Mouse (Mus musculus) limb, embryonic 13.5 days (tissue): ENCODE measurements around the gene Ahsg. TPM values are rescaled to one million over a fixed set of nuclear protein-coding genes. Genes with fewer than 3 reads are reported as not detected.

ENCODE experiments used
- ATAC-seq: fragments of 200-750 bp; cut with Nextera tagmentation; 2 replicates; pipeline ENCODE4 v1.8.0; 2017; ENCODE audit warnings: low read depth, moderate number of reproducible peaks, moderate TSS enrichment; ENCODE audit not compliant: low FRiP score
- H3K27ac ChIP-seq: fragments of 300-500 bp; sonication (generic); 2 replicates; pipeline ENCODE4 v1.5.1; 2015; ENCODE audit warnings: inconsistent platforms, mild to moderate bottlenecking, moderate library complexity
- H3K27me3 ChIP-seq: fragments of 300-500 bp; sonication (generic); 2 replicates; pipeline ENCODE4 v1.6.1; 2015; ENCODE audit warnings: mild to moderate bottlenecking, inconsistent platforms
- H3K36me3 ChIP-seq: fragments of 300-500 bp; sonication (generic); 2 replicates; pipeline ENCODE4 v1.6.1; 2015; ENCODE audit warnings: inconsistent platforms, mild to moderate bottlenecking, moderate library complexity
- H3K4me1 ChIP-seq: fragments of 300-500 bp; sonication (generic); 2 replicates; pipeline ENCODE4 v1.6.1; 2015; ENCODE audit warnings: inconsistent platforms
- H3K4me2 ChIP-seq: fragments of 300-500 bp; sonication (generic); replicated peaks from 2 replicates; pipeline ENCODE4 v1.6.1; 2015; ENCODE audit warnings: inconsistent platforms, mild to moderate bottlenecking, moderate library complexity
- H3K4me3 ChIP-seq: fragments of 300-500 bp; sonication (generic); 2 replicates; pipeline ENCODE4 v1.5.1; 2015; ENCODE audit warnings: moderate library complexity, mild to moderate bottlenecking, inconsistent platforms
- H3K9ac ChIP-seq: fragments of 300-500 bp; sonication (generic); 2 replicates; pipeline ENCODE4 v1.6.1; 2015; ENCODE audit warnings: mild to moderate bottlenecking, inconsistent platforms
- H3K9me3 ChIP-seq: fragments of 300-500 bp; sonication (generic); 2 replicates; pipeline ENCODE4 v1.6.1; 2016; ENCODE audit warnings: inconsistent platforms
- WGBS: fragments of 180-500 bp; shearing (Covaris S2); methylation state at CpG from one replicate; pipeline ENCODE4 v1.1.7; 2015; 5-methylcytosine and 5-hydroxymethylcytosine counted together
- polyA plus RNA-seq: library from polyadenylated mRNA; unstranded; fragments of >200 nt; fragmentation: Nextera tagmentation; extraction: Ambion mirVana; gene quantifications from 2 replicates; pipeline ENCODE4 v1.2.1, GENCODE M21; 2015

Ahsg gene
- polyA plus RNA-seq, 1 experiment from 2014 or later, result not detected

DNA sequence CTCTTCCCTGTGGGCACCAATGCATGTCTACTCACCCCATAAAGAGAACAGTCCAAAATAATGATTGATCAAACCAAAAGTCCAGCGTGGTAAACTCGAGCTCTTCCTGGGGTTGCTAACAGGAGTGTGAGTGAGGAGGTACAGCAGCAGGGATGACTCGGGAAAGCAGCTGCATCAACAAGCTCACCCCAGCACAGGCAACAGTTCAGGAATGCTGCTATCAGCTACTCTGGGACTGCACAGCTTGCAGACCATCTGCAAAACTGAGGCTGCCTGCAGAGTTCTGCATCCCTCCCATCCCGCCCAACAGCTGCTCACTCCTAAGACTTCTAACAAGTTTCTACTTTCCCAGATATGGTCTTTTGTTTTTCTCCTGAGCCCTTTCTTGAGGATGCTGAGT lies 17.7 kb upstream of the Ahsg start:
- H3K36me3 ChIP-seq, result peaks cover 53% of the 10 kb centered on the region
- H3K27ac ChIP-seq, result no peak overlapping the region
- H3K4me1 ChIP-seq, result no peaks in the 10 kb centered on the region
- H3K27me3 ChIP-seq, result no peaks in the 10 kb centered on the region
- no peaks in the 10 kb centered on the region for H3K9me3 ChIP-seq
- no peak overlapping the region for H3K4me2 ChIP-seq
- H3K9ac ChIP-seq, result no peak overlapping the region
- ATAC-seq, result no peak
- 78% methylated on average over 4 of the region's 4 CpGs for WGBS
- no peak overlapping the region for H3K4me3 ChIP-seq

DNA sequence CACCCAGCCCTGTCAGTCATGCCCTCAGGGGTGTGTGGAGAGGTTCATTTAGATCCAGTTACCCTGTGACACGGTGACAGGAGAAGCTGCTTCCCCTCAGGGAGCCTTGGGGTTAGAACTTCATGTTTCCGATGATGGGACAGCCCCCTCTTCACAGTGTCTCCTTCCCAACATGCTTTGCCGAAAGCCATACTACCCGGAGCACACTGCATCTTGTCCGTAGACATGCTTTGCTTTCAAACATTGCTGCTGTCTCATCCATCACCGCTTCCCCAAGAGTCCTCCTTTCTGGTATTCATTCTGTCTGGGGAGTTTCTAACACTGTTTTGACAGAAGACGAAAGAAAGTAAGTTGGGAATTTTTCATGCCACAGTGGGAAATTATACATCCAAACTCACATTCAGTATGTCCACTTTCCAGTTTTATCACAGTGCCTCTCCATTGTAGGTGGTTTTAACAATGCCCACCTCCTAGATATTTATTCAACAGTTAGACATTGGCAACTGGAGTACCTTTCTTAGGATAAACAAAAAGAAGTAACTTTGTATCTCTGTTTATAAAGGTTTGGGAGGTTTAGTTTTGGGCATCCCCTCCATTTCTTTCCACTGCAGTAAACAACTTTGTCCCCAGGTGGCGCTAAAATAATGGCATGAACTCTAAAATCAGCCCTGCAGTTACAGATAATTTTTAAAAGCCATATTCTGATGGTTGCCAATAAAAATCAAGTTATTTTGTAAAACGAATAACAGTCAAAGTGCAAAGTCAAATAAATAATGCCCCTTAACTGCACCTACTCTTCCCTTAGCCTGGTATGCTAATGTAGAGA lies 14.6 kb upstream of the Ahsg start:
- Histone ChIP-seq H3K9me3 (no peaks in the 10 kb centered on the region), H3K4me1 (peaks cover 11% of the 10 kb centered on the region), H3K36me3 (peaks cover 23% of the 10 kb centered on the region), H3K4me3 (no peak overlapping the region), H3K4me2 (no peak overlapping the region), H3K9ac (no peak overlapping the region), H3K27me3 (no peaks in the 10 kb centered on the region), H3K27ac (no peak overlapping the region)
- 49% methylated on average over 9 of the region's 9 CpGs for WGBS
- no peak for ATAC-seq

DNA sequence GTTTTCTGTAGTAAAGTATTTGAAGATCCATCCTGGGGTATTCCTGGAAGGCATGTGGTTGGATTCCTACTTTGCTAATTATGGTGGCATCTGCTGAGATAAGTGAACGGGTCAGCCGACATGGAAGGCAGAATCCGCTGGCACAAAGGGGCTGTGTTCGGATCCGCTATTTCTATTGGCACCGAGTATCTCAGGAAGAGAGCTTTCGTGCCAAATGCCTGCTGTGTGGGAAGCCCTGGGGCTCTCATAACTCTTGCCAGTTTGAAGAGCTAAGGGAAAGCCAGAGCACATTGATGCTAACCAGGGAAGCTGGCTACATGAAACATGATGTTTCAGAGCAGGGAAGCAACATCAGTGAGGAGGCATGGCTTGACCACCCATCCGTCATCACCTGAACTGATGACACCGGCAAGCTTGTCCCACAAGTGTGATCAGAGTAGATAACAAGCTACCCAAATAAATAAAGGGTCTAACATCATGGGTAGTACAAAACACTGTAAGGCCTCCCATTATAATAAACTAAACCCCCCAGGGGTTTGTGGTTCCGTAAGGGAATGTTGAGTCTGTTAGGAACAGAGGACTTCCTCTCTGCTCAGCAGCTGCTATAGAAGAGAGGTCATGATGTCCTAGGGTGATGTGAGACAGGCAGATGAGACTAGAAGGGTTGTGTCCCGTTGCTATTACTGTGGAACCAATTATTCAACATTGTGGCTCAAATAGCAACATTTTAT lies 13.3 kb upstream of the Ahsg start:
- 75% methylated on average over 11 of the region's 11 CpGs for WGBS

DNA sequence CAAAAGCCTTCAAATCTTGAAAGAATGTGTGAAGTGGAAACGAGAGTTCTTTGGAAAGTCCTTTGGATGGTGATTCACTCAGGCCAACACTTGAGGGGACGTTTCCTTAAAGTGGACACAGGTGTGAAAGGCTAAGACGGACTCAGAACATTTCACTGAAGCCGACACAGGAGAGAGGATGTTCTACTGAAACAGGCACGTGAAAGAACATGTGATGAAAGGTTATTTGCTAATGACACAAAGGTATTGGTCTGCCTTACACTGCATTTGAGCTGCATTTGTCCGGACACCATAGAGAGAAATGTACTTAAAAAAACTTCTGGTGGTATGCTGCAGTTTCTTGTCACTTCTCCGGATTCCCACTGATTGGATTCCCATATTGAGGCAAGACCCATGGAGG lies 12.4 kb upstream of the Ahsg start:
- ATAC-seq, result no peak
- no peaks in the 10 kb centered on the region; the same call in 1 of the 2 replicates for H3K36me3 ChIP-seq
- H3K9me3 ChIP-seq, result no peaks in the 10 kb centered on the region
- no peak overlapping the region for H3K27ac ChIP-seq
- no peaks in the 10 kb centered on the region for H3K27me3 ChIP-seq
- no peak overlapping the region for H3K4me2 ChIP-seq
- H3K4me1 ChIP-seq, result peaks cover 12% of the 10 kb centered on the region
- 74% methylated on average over 7 of the region's 7 CpGs for WGBS
- H3K9ac ChIP-seq, result no peak overlapping the region
- H3K4me3 ChIP-seq, result no peak overlapping the region

More for the DNA sequence above, 13.3 kb upstream of the Ahsg start:
- no peak for ATAC-seq
- no peak overlapping the region for H3K4me2 ChIP-seq
- no peak overlapping the region for H3K27ac ChIP-seq
- H3K4me1 ChIP-seq, result peaks cover 12% of the 10 kb centered on the region
- H3K36me3 ChIP-seq, result peaks cover 9% of the 10 kb centered on the region
- H3K9me3 ChIP-seq, result no peaks in the 10 kb centered on the region
- no peak overlapping the region for H3K4me3 ChIP-seq
- no peaks in the 10 kb centered on the region for H3K27me3 ChIP-seq
- no peak overlapping the region for H3K9ac ChIP-seq

DNA sequence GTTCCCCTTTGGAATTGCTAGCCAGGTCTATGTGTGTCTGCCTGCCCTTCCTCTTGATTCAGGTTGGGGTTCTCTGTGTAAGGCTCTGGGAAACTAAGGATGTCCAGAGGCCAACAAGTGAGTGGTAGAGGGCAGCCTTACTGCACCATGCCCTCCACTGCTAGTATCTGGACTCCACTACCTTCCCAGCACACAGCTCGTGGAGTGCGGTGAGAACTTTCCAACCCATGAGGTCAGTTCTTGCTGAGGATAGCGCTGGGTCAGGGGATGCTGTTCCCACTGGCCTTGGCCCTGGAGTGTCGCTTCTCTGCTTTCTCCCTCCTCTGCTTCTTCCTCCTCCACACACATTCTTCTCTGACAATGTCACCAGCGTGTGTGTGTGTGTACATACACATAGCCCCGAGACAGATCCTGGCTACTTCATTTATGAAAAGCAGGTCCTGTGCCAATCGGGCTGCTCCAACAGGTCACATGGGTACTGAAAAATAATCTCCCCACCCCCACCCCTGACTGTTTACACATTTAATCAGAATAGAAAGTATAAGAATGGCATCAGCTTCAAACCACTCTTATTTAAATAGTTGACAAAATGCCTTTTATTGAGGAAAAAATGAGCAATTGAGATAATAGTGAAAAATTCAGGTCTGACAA lies 11.0 kb upstream of the Ahsg start:
- H3K36me3 ChIP-seq, result no peaks in the 10 kb centered on the region
- no peak for ATAC-seq
- H3K27ac ChIP-seq, result no peak overlapping the region
- no peak overlapping the region for H3K9ac ChIP-seq
- H3K4me3 ChIP-seq, result no peak overlapping the region
- H3K27me3 ChIP-seq, result no peaks in the 10 kb centered on the region
- H3K4me1 ChIP-seq, result peaks cover 12% of the 10 kb centered on the region
- H3K4me2 ChIP-seq, result no peak overlapping the region
- H3K9me3 ChIP-seq, result no peaks in the 10 kb centered on the region
- 68% methylated on average over 7 of the region's 7 CpGs for WGBS

DNA sequence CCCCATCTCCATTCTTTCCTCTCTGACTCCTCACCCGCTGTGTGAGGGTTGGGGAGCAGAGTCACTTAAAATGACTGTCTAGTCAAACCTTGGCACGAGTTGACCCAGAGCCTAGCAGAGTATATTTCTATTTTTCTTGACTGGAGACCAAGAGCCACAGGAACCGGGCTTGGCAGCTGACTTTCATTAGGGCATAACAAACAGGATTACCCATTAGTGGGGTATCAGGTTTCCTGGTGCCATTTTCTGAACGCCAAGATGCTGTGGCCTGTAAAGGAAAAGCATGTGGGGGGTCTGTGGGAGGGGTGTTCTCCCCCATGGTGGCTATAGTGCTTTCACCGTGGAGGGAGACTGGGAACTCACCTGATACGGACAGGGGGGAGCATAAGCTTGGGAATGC lies 10.2 kb upstream of the Ahsg start:
- H3K4me3 ChIP-seq, result no peak overlapping the region
- H3K27ac ChIP-seq, result no peak overlapping the region
- peak overlapping the region; percentile 7; the same call in 1 of the 2 replicates for H3K4me2 ChIP-seq
- no peak for ATAC-seq
- H3K36me3 ChIP-seq, result no peaks in the 10 kb centered on the region
- H3K4me1 ChIP-seq, result peaks cover 12% of the 10 kb centered on the region
- whole genome bisulfite sequencing, result 6% methylated on average over 6 of the region's 6 CpGs
- no peak overlapping the region for H3K9ac ChIP-seq
- H3K9me3 ChIP-seq, result no peaks in the 10 kb centered on the region
- H3K27me3 ChIP-seq, result no peaks in the 10 kb centered on the region

DNA sequence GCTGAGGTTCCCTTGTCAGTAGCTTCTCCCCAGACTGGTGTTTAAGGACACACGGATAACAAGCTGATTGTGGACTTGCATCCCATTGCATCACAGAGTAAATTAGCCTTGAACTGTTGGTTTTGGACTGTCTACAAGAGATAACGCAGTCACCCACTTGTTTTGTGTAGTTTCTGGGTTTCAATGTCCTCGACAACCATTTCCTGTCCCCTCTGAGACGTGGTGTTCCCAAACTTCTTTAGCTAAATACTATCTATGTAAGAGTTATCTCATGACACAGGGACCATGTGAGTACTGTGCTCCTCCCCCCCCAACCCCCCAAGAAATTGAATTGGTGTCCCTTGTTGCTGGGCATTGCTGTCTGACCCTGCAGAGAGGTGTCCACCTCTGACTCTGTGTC lies 9.6 kb upstream of the Ahsg start:
- Histone ChIP-seq H3K9ac (no peak overlapping the region), H3K4me2 (no peak overlapping the region; the same call in 1 of the 2 replicates), H3K36me3 (no peaks in the 10 kb centered on the region), H3K27ac (no peak overlapping the region), H3K9me3 (no peaks in the 10 kb centered on the region), H3K4me1 (peaks cover 12% of the 10 kb centered on the region), H3K4me3 (no peak overlapping the region), H3K27me3 (no peaks in the 10 kb centered on the region)
- WGBS, result 78% methylated on average over 4 of the region's 4 CpGs
- no peak for ATAC-seq

DNA sequence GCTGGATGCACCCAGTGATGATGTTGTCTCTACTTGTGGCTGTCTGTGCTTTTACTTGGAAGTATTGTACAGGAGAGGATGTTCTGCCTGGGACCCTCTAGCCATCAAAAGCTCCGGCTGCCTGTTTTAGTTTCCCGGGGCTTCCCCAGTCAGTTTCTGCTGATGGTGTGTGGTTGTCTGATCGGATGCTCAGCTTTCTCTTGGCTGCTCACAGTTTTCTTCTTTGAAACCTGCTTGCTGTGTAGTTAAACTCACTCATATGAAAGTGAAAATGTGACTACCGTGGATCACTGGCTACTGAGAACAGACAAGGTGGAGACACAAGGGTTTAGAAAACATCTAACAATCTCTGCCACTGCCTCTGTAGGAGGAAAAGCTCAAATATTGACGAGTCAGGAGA lies 7.6 kb upstream of the Ahsg start:
- no peaks in the 10 kb centered on the region for H3K27me3 ChIP-seq
- no peak overlapping the region for H3K4me3 ChIP-seq
- H3K4me2 ChIP-seq, result no peak overlapping the region
- H3K36me3 ChIP-seq, result no peaks in the 10 kb centered on the region
- WGBS, result 80% methylated on average over 5 of the region's 5 CpGs
- peaks cover 12% of the 10 kb centered on the region for H3K4me1 ChIP-seq
- ATAC-seq, result no peak
- no peak overlapping the region for H3K9ac ChIP-seq
- H3K9me3 ChIP-seq, result no peaks in the 10 kb centered on the region
- no peak overlapping the region for H3K27ac ChIP-seq

DNA sequence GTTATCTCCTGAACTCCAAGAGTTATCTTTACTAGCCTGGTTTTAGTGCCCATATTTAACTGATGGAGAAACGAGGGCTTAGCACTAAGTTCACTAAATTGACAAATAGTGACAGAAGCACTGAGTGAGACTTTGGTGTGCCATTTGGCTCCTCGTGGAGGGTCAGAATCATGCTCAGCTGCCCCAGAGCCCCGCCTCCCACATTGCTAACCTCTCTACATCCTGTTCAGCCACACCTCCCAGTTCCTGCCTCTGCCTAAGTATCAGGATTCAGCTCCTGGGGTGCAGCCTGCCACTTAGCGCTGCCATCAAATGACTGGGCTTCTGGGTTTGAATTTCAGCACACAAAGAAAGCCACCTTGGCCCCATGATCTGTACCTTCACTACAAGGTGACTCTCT lies 5.7 kb upstream of the Ahsg start:
- no peak overlapping the region for H3K27ac ChIP-seq
- no peak overlapping the region for H3K9ac ChIP-seq
- WGBS, result 14% methylated on average over 4 of the region's 4 CpGs
- H3K4me2 ChIP-seq, result no peak overlapping the region
- peaks cover 12% of the 10 kb centered on the region for H3K4me1 ChIP-seq
- no peaks in the 10 kb centered on the region for H3K9me3 ChIP-seq
- H3K4me3 ChIP-seq, result no peak overlapping the region
- H3K36me3 ChIP-seq, result no peaks in the 10 kb centered on the region
- ATAC-seq, result no peak
- H3K27me3 ChIP-seq, result no peaks in the 10 kb centered on the region

DNA sequence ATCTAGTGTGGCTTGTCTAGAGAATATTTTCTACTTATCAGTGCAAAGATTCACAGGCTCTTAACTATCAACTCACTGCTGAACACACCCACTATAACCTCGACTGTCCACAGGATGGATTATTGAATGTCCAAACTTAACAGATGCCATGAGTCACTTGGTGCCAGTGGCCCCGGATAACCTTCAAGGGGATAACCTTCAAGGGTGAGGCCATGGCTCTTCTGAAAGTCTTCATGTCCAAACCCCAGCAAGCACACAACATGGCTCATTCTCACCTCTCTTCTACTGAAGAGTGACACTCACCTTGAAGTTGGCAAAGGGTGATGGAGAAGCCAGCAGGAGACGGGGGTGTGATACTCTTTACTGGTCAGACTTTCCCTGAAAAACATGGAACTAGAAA lies 4.4 kb upstream of the Ahsg start:
- Histone ChIP-seq H3K9ac (no peak overlapping the region), H3K4me1 (no peaks in the 10 kb centered on the region), H3K4me2 (no peak overlapping the region), H3K27me3 (no peaks in the 10 kb centered on the region), H3K36me3 (no peaks in the 10 kb centered on the region), H3K27ac (no peak overlapping the region), H3K4me3 (no peak overlapping the region), H3K9me3 (no peaks in the 10 kb centered on the region)
- no peak for ATAC-seq
- WGBS, result 73% methylated on average over 3 of the region's 3 CpGs

DNA sequence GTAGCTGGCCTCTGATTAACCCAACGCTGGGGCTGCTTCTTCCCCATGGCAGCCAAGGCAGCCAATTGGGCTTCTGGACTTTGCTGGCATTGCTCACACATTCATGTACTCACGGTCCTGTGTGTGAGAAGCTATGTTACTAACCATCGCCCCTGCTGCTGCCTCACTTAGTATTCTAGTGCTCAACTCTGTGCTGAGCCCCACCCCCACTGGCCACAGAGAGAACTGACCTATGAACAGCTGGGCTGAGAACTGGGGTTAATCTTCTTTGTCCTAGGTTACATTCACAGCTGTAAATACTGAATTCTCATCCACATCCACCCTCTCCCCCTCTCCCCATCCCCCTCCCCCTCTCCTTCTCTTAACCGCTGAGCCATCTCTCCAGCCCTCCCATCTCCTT lies 2.2 kb upstream of the Ahsg start:
- no peaks in the 10 kb centered on the region for H3K36me3 ChIP-seq
- no peak overlapping the region for H3K27ac ChIP-seq
- no peak for ATAC-seq
- no peak overlapping the region for H3K4me2 ChIP-seq
- no peak overlapping the region for H3K4me3 ChIP-seq
- H3K27me3 ChIP-seq, result no peaks in the 10 kb centered on the region
- H3K9me3 ChIP-seq, result no peaks in the 10 kb centered on the region
- 68% methylated on average over 4 of the region's 4 CpGs for WGBS
- H3K9ac ChIP-seq, result no peak overlapping the region
- H3K4me1 ChIP-seq, result no peaks in the 10 kb centered on the region

DNA sequence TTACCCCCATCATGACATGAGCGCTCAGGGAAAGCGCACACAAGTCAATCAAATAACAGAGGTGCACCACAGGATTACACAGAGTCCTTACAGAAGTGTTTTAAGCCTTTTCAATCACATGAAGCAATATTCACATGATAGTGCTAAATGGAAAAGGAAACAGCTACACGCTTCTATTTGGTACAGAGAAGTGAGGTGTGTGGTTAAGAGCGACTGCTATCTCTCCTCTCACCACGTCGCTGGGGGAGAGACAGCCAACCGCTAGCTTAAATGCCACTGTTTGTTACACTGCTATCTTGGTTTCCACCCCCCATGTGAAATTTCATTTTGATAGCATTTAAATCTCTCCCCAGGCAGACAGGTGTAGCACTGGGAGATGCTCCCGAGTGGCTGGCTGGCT lies 1.4 kb upstream of the Ahsg start:
- H3K4me1 ChIP-seq, result no peaks in the 10 kb centered on the region
- H3K27me3 ChIP-seq, result no peaks in the 10 kb centered on the region
- no peak overlapping the region for H3K27ac ChIP-seq
- H3K4me2 ChIP-seq, result no peak overlapping the region
- H3K9me3 ChIP-seq, result no peaks in the 10 kb centered on the region
- H3K36me3 ChIP-seq, result no peaks in the 10 kb centered on the region
- no peak overlapping the region for H3K9ac ChIP-seq
- no peak overlapping the region for H3K4me3 ChIP-seq
- ATAC-seq, result no peak
- WGBS, result 88% methylated on average over 8 of the region's 8 CpGs
